Mouse (Mus musculus) induced T-regulatory cell, adult 2 months (primary cell): Measurements from ENCODE around the gene Dock11.

Experiments
- DNase-seq: peaks from one replicate; pipeline ENCODE4 v3.0.0-alpha.2; 2012; ENCODE audit warnings: low read depth

Gene Dock11

GRCm38 (mm10) chrX:35888087-35888895, at the start of gene Dock11:
Gene Dock11, plus strand, starts transcription at chrX:35888832.
- peak; percentile 83 for DNase-seq

GRCm38 (mm10) chrX:35879703-35880102, 8.9 kb upstream of the Dock11 start:
- peak; percentile 48 for DNase-seq

GRCm38 (mm10) chrX:35888945-35889799, 540 bp downstream of the Dock11 start:
- peak; percentile 74 for DNase-seq

- DNase-seq: peak; percentile 48
Observed at GRCm38 (mm10) chrX:35889800-35890106, 1.1 kb downstream of the Dock11 start.

GRCm38 (mm10) chrX:35891534-35892125, 3.0 kb downstream of the Dock11 start:
- peak; percentile 54 for DNase-seq

- peak; percentile 55 for DNase-seq
Observed at GRCm38 (mm10) chrX:35892377-35892776, 3.7 kb downstream of the Dock11 start.

GRCm38 (mm10) chrX:35897648-35898500, 9.2 kb downstream of the Dock11 start:
- peak; percentile 74 for DNase-seq

- no peak for DNase-seq
Observed at GRCm38 (mm10) chrX:35898501-35898766, 9.8 kb downstream of the Dock11 start.

GRCm38 (mm10) chrX:35904352-35904751, 15.7 kb downstream of the Dock11 start:
- peak; percentile 47 for DNase-seq

GRCm38 (mm10) chrX:35906696-35907330, 18.2 kb downstream of the Dock11 start:
- no peak for DNase-seq

GRCm38 (mm10) chrX:35919558-35919957, 30.9 kb downstream of the Dock11 start:
- DNase-seq: no peak

GRCm38 (mm10) chrX:35920096-35920607, 31.5 kb downstream of the Dock11 start:
- DNase-seq: no peak

GRCm38 (mm10) chrX:35921922-35922321, 33.3 kb downstream of the Dock11 start:
- DNase-seq: no peak

- DNase-seq: peak; percentile 24
Observed at GRCm38 (mm10) chrX:35924705-35925264, 36.2 kb downstream of the Dock11 start.

- peak; percentile 45 for DNase-seq
Observed at GRCm38 (mm10) chrX:35930094-35930933, 41.7 kb downstream of the Dock11 start.

- DNase-seq: peak; percentile 44
Observed at GRCm38 (mm10) chrX:35930934-35931406, 42.3 kb downstream of the Dock11 start.

- DNase-seq: no peak
Observed at GRCm38 (mm10) chrX:35931945-35932344, 43.3 kb downstream of the Dock11 start.

- DNase-seq: no peak
Observed at GRCm38 (mm10) chrX:35932952-35933351, 44.3 kb downstream of the Dock11 start.

- DNase-seq: no peak
Observed at GRCm38 (mm10) chrX:35938112-35938511, 49.5 kb downstream of the Dock11 start.

GRCm38 (mm10) chrX:35946394-35946793, 57.8 kb downstream of the Dock11 start:
- DNase-seq: no peak
